9 mouse cellular contexts compared by ENCODE assay signal in the genomic region with DNA sequence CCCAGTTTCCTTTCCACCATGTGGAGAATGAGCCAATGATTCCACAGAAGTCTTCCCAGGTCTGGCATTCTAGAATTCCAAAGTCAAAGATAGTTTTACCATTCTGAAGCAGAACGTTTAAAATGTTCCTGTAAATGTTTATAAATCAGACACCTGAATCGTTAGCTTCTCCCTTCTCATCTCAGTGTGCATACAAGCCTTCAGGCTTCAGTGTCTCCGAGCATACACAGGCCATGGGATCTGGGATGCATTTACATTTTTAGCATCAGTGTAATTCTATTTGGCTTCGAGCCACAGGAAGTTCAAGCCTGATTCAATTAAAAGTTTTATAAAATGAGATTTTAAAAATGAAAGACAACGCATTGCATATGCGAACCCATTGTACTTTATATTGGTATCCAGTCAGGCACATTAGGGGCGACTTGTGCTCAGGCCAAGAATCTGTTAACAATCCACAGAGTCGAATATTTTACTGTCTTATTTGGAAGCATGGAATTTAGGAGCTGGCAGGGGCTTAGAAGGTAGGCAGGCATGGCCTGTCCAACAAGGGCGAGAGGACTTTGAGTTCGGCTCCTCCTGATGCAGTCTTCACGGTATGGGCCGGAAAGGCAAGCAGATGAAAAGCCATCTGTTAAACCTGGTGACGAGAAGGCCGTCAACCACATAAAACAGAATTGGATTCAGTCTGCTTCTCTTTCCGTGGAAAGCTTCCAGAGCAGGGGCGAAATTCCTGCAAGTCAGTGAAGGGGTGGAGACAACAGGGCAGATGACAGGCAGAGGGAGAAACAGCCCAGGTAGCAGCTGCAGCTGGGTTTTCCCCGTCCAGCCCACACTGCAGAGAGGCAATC.
DNase-seq lines count a peak whose midpoint lies in the region; ATAC-seq and TF ChIP-seq lines count a peak whose summit lies in the region.
"Had no signal": no experiment of that assay in that cellular context is flagged by ENCODE, and none has a peak within 500 bp of the region (broad histone marks: within the 10 kb centered on the region; RNA-seq: fewer than 3 reads in every experiment).

No protein-coding gene starts in this region.

- intact Hi-C loops in heart, postnatal 10 days (cut with DNase I) = no loop called here
- intact Hi-C loops in left cerebral cortex, adult 2 months (cut with DNase I) = loop anchor here (1.0 kb wide), 2 partner anchors 53 to 64 kb away; partner anchors contain the start of gene Sipa1l1

- H3K4me3 ChIP-seq in left cerebral cortex, adult 2 months = no peak overlapping the region
- H3K4me3 ChIP-seq: neural tube, embryonic 12.5 days had no signal

- no peak for TF ChIP-seq CTCF in left cerebral cortex, adult 2 months (IDR thresholded peaks at IDR 0.05)

- peak; percentile 8 for DNase-seq in cerebellum, adult 11 months
- DNase-seq in Muller cell, postnatal 12 days (ENCODE audit: inconsistent ontology term) = peak; percentile 77
- DNase-seq in heart, postnatal 10 days = peak; percentile 22 to 45
- DNase-seq in left cerebral cortex, adult 2 months (ENCODE audit: extremely low spot score in 1 of 2, low spot score in 2 of 2) = peak; percentile 52 to 69
- DNase-seq in ovary, postnatal 36 days (ENCODE audit: low spot score) = no peak
- no peak for DNase-seq in liver
- DNase-seq in natural killer cell, adult 2 months (ENCODE audit: low spot score in 2 of 2) = no peak

- ATAC-seq in cerebellum, adult (ENCODE audit: insufficient number of reproducible peaks, low FRiP score, low TSS enrichment) = no peak

- H3K27ac ChIP-seq in left cerebral cortex, adult 2 months = peak overlapping the region; percentile 96
- H3K27ac ChIP-seq: neural tube, embryonic 12.5 days had no signal

Comparison
In these comparisons a context has a peak if more than half of its experiments do, and no peak if none do; other contexts are left out.
1. DNase-seq: peak in cerebellum, adult 11 months (single experiment), Muller cell, postnatal 12 days (single experiment), heart, postnatal 10 days (2 of 2) and left cerebral cortex, adult 2 months (2 of 2); none in ovary, postnatal 36 days (single experiment), liver (single experiment) and natural killer cell, adult 2 months (0 of 2).